Mouse (Mus musculus) frontal cortex, adult 2 months (tissue): ENCODE measurements at regions not wholly inside any gene's neighbourhood (a gene's known extent, or its start where the extent isn't known, plus 50 kb on each side); places are given as distances from the start of the nearest gene placed in this dataset.
A peak's percentile ranks its signal among the peaks of the same experiment; 100 is the strongest.

Source experiments
- DNase-seq, 2 experiments: peaks; one replicate each; pipeline ENCODE4 v3.0.0; 2022; ENCODE audit warnings: low spot score in 1 of 2; ENCODE audit errors: extremely low spot score in 1 of 2

DNA sequence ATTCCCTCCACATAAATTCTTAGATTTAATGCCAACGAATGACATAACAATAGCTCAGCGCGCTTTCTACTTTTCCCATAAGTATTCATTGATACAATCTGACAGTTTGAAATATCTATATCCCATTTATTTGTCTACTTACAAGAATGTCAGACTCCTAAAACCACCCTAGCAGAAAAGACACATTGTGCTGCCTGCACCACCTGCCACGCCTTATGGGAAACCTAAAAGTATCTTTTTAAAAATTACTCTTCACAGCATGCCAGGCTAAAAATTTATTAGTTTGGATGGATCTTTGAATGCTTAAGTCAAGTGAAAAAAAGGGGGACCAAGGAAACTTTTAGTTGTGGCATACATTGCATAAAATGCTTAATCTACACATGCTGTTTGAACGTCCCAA is 788.1 kb downstream of the Cdh8 start:
- no peak for DNase-seq

DNA sequence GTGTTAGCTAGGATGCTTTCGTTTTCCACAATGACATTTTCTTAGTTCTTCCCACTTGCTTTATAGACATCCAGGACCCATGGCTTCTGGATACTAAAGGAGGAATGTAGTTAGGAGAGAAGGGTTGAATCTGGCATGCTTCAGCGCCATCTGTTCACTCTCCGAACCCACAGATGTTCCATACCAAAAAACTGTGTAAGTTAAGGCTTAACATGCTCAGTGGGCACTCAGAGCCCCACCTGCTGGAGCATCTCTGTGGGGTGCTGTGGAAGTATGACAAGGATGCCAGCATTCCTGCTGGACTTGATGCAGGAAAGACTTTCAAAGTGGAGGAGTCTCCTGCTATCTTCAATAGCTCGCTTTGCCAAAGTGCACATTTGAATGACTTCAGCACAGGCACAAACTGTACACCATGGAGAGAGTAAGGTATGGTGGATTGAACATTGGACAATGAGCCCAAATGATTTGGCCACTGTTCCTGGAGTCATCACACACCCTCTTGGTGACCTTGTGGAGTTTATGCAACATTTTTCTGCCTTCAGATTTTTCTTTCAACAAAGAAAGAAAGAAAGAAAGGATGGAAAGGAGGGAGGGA is 802.3 kb downstream of the Cdh8 start:
- DNase-seq: peak; percentile 58 to 72

DNA sequence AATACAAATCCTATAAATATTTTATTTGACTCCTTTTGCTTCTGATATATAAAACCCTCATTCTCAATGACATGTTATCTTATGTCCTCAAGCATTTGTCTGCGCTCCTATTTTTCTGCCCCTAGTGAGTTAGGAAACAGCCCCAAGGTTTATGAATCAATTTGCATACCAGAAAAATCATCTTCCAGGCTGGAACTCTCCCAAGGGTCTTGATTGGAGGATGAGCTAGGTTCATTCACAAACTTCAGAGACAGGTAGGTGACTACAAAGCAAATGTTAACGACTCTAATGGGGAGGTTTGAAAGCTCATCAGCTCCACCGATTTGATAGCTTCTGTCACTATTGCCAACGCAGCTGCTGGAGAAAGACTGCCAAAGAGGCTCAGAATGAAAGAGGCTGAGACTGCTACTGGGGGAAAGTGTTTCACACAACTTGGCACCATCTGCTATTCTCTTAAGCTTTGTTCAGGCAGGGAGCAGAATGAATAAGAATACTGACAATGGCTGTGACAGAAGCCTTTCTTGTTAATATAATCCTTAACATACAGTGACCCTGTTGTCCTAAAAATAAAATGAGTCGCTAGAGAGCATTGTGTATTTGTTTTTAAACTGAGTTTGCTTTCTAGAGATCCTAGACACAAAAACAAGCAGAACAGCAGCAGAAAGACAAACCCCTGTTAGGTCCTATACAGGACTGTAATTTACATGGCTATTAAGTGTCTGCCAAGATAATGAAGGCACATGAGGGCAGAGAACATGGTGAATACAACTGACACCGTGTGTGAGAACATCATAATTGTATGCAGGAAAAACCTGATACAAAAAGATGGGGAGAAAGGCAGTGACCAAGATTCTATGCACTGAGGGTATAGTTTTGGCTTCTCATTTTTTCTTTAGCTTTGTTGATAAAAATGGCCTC is 843.4 kb downstream of the Cdh8 start:
- peak; percentile 20 to 67 for DNase-seq

DNA sequence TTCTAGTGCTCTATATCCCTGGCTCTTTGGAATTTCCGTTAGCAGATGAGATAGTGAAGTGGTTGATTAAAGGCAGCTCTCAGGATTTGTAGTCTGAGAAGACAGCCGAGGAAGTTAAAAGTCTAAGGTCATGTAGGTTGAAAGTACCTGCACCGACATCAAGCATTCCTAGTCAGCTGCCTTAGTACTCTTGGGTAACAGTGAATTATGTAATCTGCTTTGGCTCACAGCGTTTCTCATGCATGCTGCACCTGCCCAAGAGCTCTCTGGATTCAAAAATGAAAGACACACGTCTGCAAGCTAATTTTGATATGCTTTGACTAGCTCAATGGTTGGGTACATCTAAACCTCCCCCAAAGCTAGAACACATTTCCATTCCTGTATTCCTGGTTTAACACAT is 849.6 kb downstream of the Cdh8 start:
- no peak for DNase-seq

DNA sequence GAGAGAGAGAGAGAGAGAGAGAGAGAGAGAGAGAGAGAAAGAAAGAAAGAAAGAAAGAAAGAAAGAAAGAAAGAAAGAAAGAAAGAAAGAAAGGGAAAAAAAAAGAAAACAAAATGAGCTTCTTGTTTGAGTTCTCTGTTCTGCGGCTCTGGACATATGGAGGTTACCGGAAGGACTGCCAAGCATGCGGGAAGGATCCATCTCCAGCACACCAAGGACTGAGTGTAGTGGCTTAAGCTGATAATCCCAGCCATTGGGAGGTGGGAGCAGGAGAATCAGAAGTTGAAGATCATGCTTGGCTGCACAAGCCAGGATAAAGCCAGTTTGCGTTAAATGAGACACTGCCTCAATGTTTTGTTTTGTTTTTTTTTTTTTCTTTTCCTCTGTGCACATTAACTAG is 897.8 kb downstream of the Cdh8 start:
- no peak for DNase-seq

DNA sequence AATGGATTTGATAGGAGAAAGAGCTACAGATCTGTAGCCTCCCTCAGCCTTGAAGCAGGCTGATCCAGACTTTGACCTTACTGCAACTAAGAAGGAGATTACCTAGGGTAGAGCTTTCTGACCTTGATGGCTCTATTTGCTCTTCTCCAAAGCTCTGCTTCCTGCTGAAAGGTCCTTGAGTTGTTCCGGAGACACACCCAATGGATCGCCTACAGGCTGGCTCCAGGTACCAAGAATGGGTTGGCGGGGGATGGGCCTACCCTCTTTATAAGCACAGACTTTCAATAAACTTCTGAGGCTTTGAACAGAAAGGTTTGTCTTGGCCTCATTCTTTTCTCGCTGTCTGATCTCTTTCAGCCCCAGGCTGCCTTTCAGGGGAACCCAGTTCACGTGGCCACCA is 901.0 kb downstream of the Cdh8 start:
- DNase-seq: no peak

DNA sequence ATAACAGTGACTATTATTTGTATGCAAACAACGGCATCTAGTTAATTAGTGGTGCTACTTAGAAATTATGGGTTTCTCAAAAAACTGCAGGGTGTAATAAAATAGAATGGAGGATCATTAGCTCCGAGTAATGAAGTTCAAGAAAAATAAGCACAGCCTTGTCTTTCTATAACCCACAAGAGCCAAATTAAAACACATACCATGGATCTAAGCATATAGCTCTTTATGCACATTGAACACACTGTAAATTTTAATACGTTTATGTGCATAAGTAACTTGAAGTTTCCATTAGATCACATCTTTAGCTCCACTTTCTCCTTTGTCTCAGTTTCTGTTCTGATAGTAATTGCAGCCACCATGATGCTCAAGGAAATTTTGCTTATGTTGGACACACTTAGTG is 919.5 kb downstream of the Cdh8 start:
- no peak for DNase-seq

DNA sequence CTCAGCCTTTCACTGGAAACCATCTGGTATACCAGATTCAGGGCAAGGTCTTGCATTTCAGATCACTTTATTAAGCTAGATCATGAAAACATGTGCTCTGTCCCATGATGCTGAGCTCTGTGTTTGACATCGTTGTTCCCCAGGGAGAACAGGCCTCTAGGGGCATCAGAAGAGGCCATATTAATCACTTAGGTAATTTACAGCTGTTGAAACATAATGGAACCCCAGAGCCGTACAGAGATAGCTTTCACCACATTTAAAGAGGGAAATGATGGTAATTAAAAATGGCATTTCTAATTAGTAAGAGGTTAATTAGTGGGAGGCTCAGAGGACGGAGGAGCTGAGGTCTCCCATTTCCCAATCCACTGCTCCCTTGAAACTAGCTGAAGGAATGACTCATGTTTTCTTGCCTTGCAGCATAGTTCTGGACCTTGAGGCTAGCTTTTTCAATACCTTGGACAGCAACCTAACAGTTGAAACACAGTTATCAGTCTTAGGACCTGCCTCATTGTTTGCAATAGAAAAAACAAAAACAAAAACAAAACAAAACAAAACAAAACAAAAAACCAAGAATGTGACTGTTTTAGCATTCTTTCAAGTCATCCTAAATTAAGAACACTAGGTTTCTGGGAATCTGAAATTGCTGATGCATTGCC is 952.8 kb downstream of the Cdh8 start:
- DNase-seq: no peak

DNA sequence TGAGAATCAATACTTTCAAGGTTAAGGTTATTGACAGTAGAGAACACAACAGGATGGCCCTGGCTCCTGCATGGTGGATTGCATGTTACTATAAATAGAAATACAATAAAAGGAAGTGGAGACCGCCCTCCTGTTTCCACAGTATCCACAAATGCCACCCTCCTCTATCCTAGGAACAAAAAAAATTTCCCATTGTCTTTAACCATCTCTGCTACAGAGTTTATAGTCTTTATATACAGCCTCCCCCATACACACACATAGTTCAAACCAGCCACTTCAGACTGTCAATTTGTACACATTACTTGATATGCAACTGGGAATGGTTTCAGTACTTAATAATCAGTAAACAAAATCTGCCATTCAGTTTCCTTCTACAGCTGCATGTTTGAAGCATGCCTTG is 960.7 kb downstream of the Cdh8 start:
- DNase-seq: no peak
